Mouse (Mus musculus): ENCODE measurements at regions not wholly inside any gene's neighbourhood (a gene's known extent, or its start where the extent isn't known, plus 50 kb on each side); places are given as distances from the start of the nearest gene placed in this dataset.
A peak's percentile ranks its signal among the peaks of the same experiment; 100 is the strongest.

GRCm38 (mm10) chr17:4281451-4281850 is 585.4 kb upstream of the Nox3 start:
- no peak for ATAC-seq (replicated peaks; ENCODE audit: poor library complexity, severe bottlenecking)

GRCm38 (mm10) chr17:4291418-4291817 is 595.4 kb upstream of the Nox3 start:
- no peak for ATAC-seq (replicated peaks; ENCODE audit: poor library complexity, severe bottlenecking)

GRCm38 (mm10) chr17:4296521-4297155 is 600.6 kb upstream of the Nox3 start:
- ATAC-seq (replicated peaks; ENCODE audit: poor library complexity, severe bottlenecking): no peak

GRCm38 (mm10) chr17:4297156-4297535 is 601.1 kb upstream of the Nox3 start:
- peak; percentile 88 for ATAC-seq (replicated peaks; ENCODE audit: poor library complexity, severe bottlenecking)

GRCm38 (mm10) chr17:4301142-4301853 is 605.2 kb upstream of the Nox3 start:
- ATAC-seq (replicated peaks; ENCODE audit: poor library complexity, severe bottlenecking): no peak

- ATAC-seq (replicated peaks; ENCODE audit: poor library complexity, severe bottlenecking): no peak
Measured at GRCm38 (mm10) chr17:4311785-4312379, 615.8 kb upstream of the Nox3 start.

GRCm38 (mm10) chr17:4319141-4319540 is 623.1 kb upstream of the Nox3 start:
- no peak for ATAC-seq (replicated peaks; ENCODE audit: poor library complexity, severe bottlenecking)

GRCm38 (mm10) chr17:4328810-4329209 is 632.7 kb upstream of the Nox3 start:
- no peak for ATAC-seq (replicated peaks; ENCODE audit: poor library complexity, severe bottlenecking)

- ATAC-seq (replicated peaks; ENCODE audit: poor library complexity, severe bottlenecking): no peak
Measured at GRCm38 (mm10) chr17:4331650-4332049, 635.6 kb upstream of the Nox3 start.

GRCm38 (mm10) chr17:4333091-4333490 is 637.0 kb upstream of the Nox3 start:
- ATAC-seq (replicated peaks; ENCODE audit: poor library complexity, severe bottlenecking): no peak

GRCm38 (mm10) chr17:4353018-4353417 is 641.1 kb upstream of the Arid1b start:
- no peak for ATAC-seq (replicated peaks; ENCODE audit: poor library complexity, severe bottlenecking)

GRCm38 (mm10) chr17:4355506-4356218 is 638.5 kb upstream of the Arid1b start:
- ATAC-seq (replicated peaks; ENCODE audit: poor library complexity, severe bottlenecking): no peak

GRCm38 (mm10) chr17:4360413-4361320 is 633.5 kb upstream of the Arid1b start:
- ATAC-seq (replicated peaks; ENCODE audit: poor library complexity, severe bottlenecking): no peak

- no peak for ATAC-seq (replicated peaks; ENCODE audit: poor library complexity, severe bottlenecking)
Measured at GRCm38 (mm10) chr17:4365811-4366210, 628.3 kb upstream of the Arid1b start.

GRCm38 (mm10) chr17:4380449-4380848 is 613.7 kb upstream of the Arid1b start:
- ATAC-seq (replicated peaks; ENCODE audit: poor library complexity, severe bottlenecking): no peak

- peak; percentile 85 for ATAC-seq (replicated peaks; ENCODE audit: poor library complexity, severe bottlenecking)
Measured at GRCm38 (mm10) chr17:4380873-4381272, 613.3 kb upstream of the Arid1b start.

GRCm38 (mm10) chr17:4381896-4382685 is 612.0 kb upstream of the Arid1b start:
- no peak for ATAC-seq (replicated peaks; ENCODE audit: poor library complexity, severe bottlenecking)

GRCm38 (mm10) chr17:4382716-4383115 is 611.4 kb upstream of the Arid1b start:
- no peak for ATAC-seq (replicated peaks; ENCODE audit: poor library complexity, severe bottlenecking)

GRCm38 (mm10) chr17:4387616-4388015 is 606.5 kb upstream of the Arid1b start:
- ATAC-seq (replicated peaks; ENCODE audit: poor library complexity, severe bottlenecking): no peak
